In genomic region chrX:105413351-105413750, GRCm38 (mm10) we compare ENCODE assay signal across 14 mouse cellular contexts.
"Had no signal": no experiment of that assay in that cellular context is flagged by ENCODE, and none has a peak within 500 bp of the region (broad histone marks: within the 10 kb centered on the region; RNA-seq: fewer than 3 reads in every experiment).

No protein-coding gene starts in this region.

- H3K4me3 ChIP-seq: left cerebral cortex, adult 2 months; limb, embryonic 12.5 days; liver, embryonic 15.5 days; myocyte; neural tube, embryonic 15.5 days had no signal

- H3K27ac ChIP-seq: left cerebral cortex, adult 2 months; limb, embryonic 12.5 days; liver, embryonic 15.5 days; neural tube, embryonic 15.5 days; stomach, postnatal 0 days had no signal

- H3K9me3 ChIP-seq: limb, embryonic 12.5 days; liver, embryonic 15.5 days; neural tube, embryonic 15.5 days had no signal

- H3K4me1 ChIP-seq: limb, embryonic 12.5 days; liver, embryonic 15.5 days; neural tube, embryonic 15.5 days had no signal

- H3K9ac ChIP-seq: limb, embryonic 12.5 days; liver, embryonic 15.5 days; neural tube, embryonic 15.5 days had no signal

- H3K27me3 ChIP-seq: liver, embryonic 15.5 days had no signal

- H3K36me3 ChIP-seq: limb, embryonic 12.5 days; liver, embryonic 15.5 days; neural tube, embryonic 15.5 days had no signal

- H3K4me2 ChIP-seq: limb, embryonic 12.5 days; liver, embryonic 11.5 days; liver, embryonic 15.5 days; neural tube, embryonic 15.5 days had no signal

- DNase-seq: kidney, adult 18-20 months; kidney, postnatal 14 days; lung, adult 2 months; midbrain, embryonic 14.5 days; right cerebral cortex, adult 18-20 months; right cerebral cortex, postnatal 25 days; thymus, postnatal 14 days had no signal
